Mouse (Mus musculus) hindbrain, postnatal 0 days (tissue): ENCODE results near the gene Depdc5. TPM values are rescaled to one million over a fixed set of nuclear protein-coding genes. Genes with fewer than 3 reads are reported as not detected.

ENCODE experiments used
- ATAC-seq: fragments of 200-750 bp; cut with Nextera tagmentation; 2 replicates; pipeline ENCODE4 v1.8.0; 2017; ENCODE audit warnings: mild to moderate bottlenecking, moderate TSS enrichment, moderate library complexity
- DNase-seq: peaks from one replicate; pipeline ENCODE4 v3.0.0-alpha.2; 2015; ENCODE audit warnings: low spot score
- H3K27ac ChIP-seq: fragments of 300-500 bp; sonication (generic); 2 replicates; pipeline ENCODE4 v1.5.1; 2014; ENCODE audit warnings: mild to moderate bottlenecking
- H3K27me3 ChIP-seq: fragments of 300-500 bp; sonication (generic); 2 replicates; pipeline ENCODE4 v1.6.1; 2014; ENCODE audit warnings: low read length, mixed read lengths; ENCODE audit not compliant: insufficient read depth
- H3K36me3 ChIP-seq: fragments of 300-500 bp; sonication (generic); 2 replicates; pipeline ENCODE4 v1.6.1; 2014; ENCODE audit warnings: low read length, mixed read lengths; ENCODE audit not compliant: insufficient read depth
- H3K4me1 ChIP-seq: fragments of 300-500 bp; sonication (generic); 2 replicates; pipeline ENCODE4 v1.6.1; 2014; ENCODE audit warnings: antibody characterized with exemption, low read length, mixed read lengths; ENCODE audit not compliant: insufficient read depth
- H3K4me2 ChIP-seq: fragments of 300-500 bp; sonication (generic); 2 replicates; pipeline ENCODE4 v1.6.1; 2014; ENCODE audit warnings: low read depth, mild to moderate bottlenecking, low read length, moderate library complexity, mixed read lengths
- H3K4me3 ChIP-seq: fragments of 300-500 bp; sonication (generic); 2 replicates; pipeline ENCODE4 v1.5.1; 2014; ENCODE audit warnings: low read length
- H3K9ac ChIP-seq: fragments of 300-500 bp; sonication (generic); replicated peaks from 2 replicates; pipeline ENCODE4 v1.6.1; 2014; ENCODE audit warnings: mild to moderate bottlenecking, low read length, moderate library complexity, mixed read lengths
- H3K9me3 ChIP-seq: fragments of 300-500 bp; sonication (generic); 2 replicates; pipeline ENCODE4 v1.6.1; 2016; ENCODE audit warnings: low read length, mixed read lengths
- CTCF ChIP-seq: IDR thresholded peaks from 2 replicates; pipeline ENCODE4 v1.5.1; 2016; ENCODE audit warnings: antibody characterized with exemption, control low read depth, low read depth
- WGBS: fragments of 180-500 bp; shearing (Covaris S2); extraction: QIAGEN DNeasy Blood & Tissue Kit; methylation state at CpG from one replicate; pipeline ENCODE4 v1.1.7; 2014; 5-methylcytosine and 5-hydroxymethylcytosine counted together
- polyA plus RNA-seq: library from polyadenylated mRNA; unstranded; fragments of >200 nt; fragmentation: Nextera tagmentation; extraction: Ambion mirVana; gene quantifications from 2 replicates; pipeline ENCODE4 v1.2.1, GENCODE M21; 2015
- total RNA-seq: library from RNA; depleted of rRNA; stranded (reverse); fragments of >200 nt; gene quantifications from 2 replicates; pipeline ENCODE4 v1.2.3, GENCODE M21; 2014

The Depdc5 gene
- total and polyA plus RNA-seq, 2 experiments from 2014 or later = 15.8 to 35.7 TPM

DNA sequence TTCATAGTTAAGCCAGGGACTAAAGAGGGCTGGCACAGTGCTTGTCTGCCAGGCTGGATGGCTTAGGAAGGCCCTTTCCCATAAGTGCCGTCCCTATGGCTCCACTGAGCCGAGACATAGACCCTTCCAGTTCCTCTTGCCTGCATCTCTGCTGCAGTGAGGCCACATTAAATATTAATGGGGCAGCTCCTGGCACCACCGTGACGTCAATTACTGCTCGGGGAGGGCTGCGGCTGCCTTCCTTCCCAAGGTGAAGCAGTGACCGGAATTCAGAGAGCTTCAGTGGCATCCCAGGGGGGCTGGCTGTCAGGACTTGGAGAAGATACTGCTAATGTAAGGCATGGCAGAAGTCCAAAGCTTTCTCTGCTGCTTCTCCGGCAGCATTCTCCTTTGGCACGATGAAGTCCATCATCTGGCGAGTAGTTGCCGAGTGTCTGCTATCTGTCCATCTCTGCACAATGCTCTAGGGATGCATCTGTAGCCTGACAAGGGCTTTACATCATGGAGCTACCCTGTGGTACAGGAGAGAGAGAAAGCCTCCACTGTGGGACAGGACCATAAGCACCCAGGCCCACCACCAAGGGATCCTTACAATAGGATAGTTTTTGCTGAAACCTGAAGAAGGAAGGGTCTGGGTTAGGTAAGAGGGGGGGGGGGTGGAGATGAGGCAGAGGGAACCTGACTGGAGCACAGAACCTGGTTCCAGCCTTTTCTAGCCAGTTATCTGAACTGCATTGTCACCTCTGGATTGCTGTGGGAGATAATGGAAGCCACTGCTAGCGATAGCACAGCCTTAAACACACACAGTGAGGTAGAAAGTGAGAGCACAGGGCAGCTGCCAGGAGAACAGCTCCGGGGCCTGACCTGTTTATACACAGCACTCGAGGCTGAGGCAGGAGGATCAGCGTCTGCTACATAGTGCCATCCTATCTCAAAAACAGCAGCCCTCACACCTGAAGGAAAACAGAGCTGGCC is 147.9 kb downstream of the Depdc5 start:
- DNase-seq = peak; percentile 83
- Histone ChIP-seq H3K9ac (0 out of 2 replicates have a peak overlapping the region, but pooled peaks have one; percentile 35), H3K4me2 (0 out of 2 replicates have a peak overlapping the region, but pooled peaks have one; percentile 26)

DNA sequence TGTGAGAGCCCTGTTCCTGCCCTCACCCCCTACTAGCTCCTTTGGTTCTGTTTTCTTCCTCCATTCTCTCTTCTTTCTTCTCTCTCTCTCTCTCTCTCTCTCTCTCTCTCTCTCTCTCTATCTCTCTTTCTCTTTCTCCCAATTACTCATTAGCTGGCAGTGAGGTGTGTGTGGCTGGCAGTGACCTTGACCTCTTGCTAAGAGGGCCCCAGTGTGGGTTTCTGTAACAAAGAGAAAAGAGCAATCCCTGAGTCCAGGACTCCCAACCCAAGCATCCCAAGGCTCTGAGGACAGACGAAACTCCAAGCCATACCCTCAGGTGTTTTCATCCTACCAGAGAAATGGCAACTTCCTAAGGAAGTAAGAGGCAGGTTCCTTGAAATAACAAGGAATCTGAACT is 150.6 kb downstream of the Depdc5 start:
- H3K4me2 ChIP-seq = no peak overlapping the region
- H3K4me3 ChIP-seq = no peak overlapping the region
- ATAC-seq (no peak), DNase-seq (no peak)
- no peaks in the 10 kb centered on the region for H3K27me3 ChIP-seq
- H3K27ac ChIP-seq = no peak overlapping the region
- TF ChIP-seq CTCF = no peak
- no peaks in the 10 kb centered on the region for H3K9me3 ChIP-seq
- 68% methylated on average over 1 of the region's 1 CpGs for WGBS
- no peak overlapping the region for H3K9ac ChIP-seq
- H3K36me3 ChIP-seq = no peaks in the 10 kb centered on the region
- peaks cover 19% of the 10 kb centered on the region for H3K4me1 ChIP-seq

More for the DNA sequence above, 147.9 kb downstream of the Depdc5 start:
- Histone ChIP-seq H3K27me3 (no peaks in the 10 kb centered on the region), H3K4me1 (peaks cover 18% of the 10 kb centered on the region), H3K4me3 (no peak overlapping the region), H3K9me3 (no peaks in the 10 kb centered on the region), H3K27ac (peak overlapping the region; percentile 83), H3K36me3 (no peaks in the 10 kb centered on the region)
- peak; percentile 67 for ATAC-seq
- WGBS = 17% methylated on average over 15 of the region's 15 CpGs
- no peak for TF ChIP-seq CTCF

DNA sequence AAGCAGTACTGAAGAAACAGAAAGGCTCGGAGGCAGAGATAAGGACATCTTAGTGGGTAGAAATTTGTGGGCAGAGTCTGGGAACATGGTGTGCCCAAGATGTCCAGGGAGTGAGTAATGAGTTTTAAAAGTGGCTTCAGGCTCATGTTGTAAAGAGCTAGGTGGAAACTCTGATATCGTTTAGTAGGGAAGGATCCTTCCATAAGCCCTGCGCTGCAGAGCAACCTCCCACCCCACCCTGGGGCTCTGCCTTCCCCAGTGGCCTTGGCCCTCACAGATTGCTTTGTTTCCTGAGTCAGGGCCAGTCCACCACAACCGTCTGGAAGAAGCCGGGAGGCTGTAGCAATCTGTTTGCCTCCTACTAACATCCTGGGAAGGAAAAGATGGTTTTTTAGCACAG is 152.1 kb downstream of the Depdc5 start:
- no peaks in the 10 kb centered on the region for H3K27me3 ChIP-seq
- H3K36me3 ChIP-seq = no peaks in the 10 kb centered on the region
- 71% methylated on average over 5 of the region's 5 CpGs for WGBS
- H3K4me3 ChIP-seq = no peak overlapping the region
- H3K27ac ChIP-seq = no peak overlapping the region
- no peaks in the 10 kb centered on the region for H3K9me3 ChIP-seq
- TF ChIP-seq CTCF = no peak
- no peak overlapping the region for H3K4me2 ChIP-seq
- H3K9ac ChIP-seq = no peak overlapping the region
- DNase-seq (no peak), ATAC-seq (no peak)
- H3K4me1 ChIP-seq = peaks cover 15% of the 10 kb centered on the region

DNA sequence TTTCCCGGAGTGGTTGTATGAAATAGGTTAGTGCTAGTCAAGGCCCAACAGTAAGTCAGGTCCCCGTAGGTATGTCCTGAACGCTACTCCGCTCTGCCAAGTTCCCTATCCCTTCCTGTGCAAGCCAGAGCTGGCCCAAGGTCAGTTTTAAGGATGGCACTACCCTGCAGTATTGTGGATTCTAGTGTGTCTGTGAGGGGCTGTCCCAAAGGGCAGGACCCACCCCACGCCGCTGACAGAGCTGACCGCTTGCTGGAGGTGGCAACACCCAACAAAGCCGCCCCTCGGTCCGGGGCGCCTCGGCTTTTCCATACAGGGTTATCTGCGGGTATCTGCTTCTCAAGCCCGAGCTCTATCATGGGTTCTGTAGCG is 154.7 kb downstream of the Depdc5 start:
- Histone ChIP-seq H3K36me3 (0 out of 2 replicates have a peak, but pooled peaks cover 2% of the 10 kb centered on the region), H3K4me1 (peaks cover 8% of the 10 kb centered on the region), H3K27me3 (no peaks in the 10 kb centered on the region), H3K9me3 (no peaks in the 10 kb centered on the region), H3K4me2 (peak overlapping the region; percentile 70), H3K4me3 (peak overlapping the region; percentile 82), H3K27ac (peak overlapping the region; percentile 99), H3K9ac (peak overlapping the region; percentile 91)
- ATAC-seq (peak; percentile 62), DNase-seq (no peak)
- TF ChIP-seq CTCF = no peak
- 3% methylated on average over 15 of the region's 15 CpGs for WGBS

DNA sequence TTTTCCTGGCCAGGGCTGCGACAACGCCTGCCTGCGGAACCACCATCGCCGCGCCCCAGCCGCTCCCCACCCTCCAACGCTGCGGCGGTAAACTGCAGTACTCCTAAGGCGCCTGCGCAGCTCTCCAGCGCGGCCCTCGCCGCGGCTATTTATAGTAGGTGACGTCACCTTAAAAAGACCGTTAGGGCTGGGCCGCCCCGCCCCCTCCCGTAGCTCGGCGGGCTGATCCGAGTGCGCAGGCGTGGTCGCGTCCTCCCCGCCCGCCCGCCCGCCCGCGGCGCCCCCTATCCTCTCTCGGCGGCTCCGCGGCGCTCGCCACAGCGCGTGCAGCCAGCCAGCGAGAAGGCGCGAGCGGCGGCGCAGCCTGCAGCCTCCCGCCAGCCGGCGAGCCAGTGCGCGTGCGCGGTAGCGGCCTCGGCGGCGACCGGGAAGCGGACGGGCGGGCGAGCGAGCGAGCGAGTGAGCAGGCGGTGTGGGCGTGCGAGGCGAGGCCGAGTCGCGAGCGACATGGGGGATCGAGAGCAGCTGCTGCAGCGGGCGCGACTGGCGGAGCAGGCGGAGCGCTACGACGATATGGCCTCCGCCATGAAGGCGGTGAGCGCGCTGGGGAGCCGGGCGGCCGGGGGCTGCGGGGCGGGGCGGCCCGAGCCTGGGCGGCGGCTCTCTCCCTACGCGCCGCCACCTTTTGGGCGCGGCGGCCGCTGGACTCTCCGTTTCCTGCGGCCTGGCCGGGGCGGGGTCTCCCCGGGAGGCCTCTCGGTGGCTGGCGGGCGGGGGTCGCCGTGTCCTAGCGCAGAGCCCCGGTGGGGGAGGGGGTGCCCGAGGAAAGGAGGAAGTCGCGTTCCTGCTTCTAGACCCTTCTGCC is 155.3 kb downstream of the Depdc5 start, which contains the start of gene Ywhah:
Gene Ywhah (plus strand): TSS at position 256 of the 865 bp plus-strand sequence.
- peak within 1 kb of the TSS; percentile 70 for H3K4me2 ChIP-seq
- 0 out of 2 replicates have a peak, but pooled peaks cover 2% of the 10 kb centered on the region for H3K36me3 ChIP-seq
- no peaks in the 10 kb centered on the region for H3K9me3 ChIP-seq
- H3K9ac ChIP-seq = peak within 1 kb of the TSS; percentile 91
- peak within 1 kb of the TSS; percentile 82 for H3K4me3 ChIP-seq
- H3K27ac ChIP-seq = peak within 1 kb of the TSS; percentile 99
- DNase-seq (peak; percentile 99), ATAC-seq (peak; percentile 97)
- H3K4me1 ChIP-seq = peaks cover 9% of the 10 kb centered on the region
- TF ChIP-seq CTCF = peak; percentile 49; the same call in 1 of the 2 replicates
- H3K27me3 ChIP-seq = no peaks in the 10 kb centered on the region
- under 1% methylated on average over 91 of the region's 121 CpGs for WGBS

DNA sequence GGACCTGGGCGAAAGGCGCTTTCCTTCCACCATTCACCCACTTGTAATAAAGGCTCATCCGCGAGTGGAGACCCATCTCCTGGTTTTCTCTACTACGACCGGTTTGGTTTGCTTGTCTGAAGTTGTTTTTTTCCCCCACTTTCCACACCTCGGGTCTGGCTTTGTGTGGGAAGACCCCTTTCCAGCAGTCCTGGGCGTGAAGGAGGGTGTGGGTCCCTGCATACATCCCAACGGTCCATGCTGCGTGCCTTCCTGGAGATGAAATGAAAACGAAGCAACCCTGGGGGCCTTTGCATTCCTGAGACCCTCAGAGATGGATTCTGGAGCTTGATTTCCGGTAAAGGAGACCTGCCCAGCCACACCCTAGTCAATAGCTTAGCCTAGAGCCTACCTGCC is 155.9 kb downstream of the Depdc5 start:
- ATAC-seq (no peak), DNase-seq (no peak)
- peak overlapping the region; percentile 82 for H3K4me3 ChIP-seq
- 0 out of 2 replicates have a peak, but pooled peaks cover 2% of the 10 kb centered on the region for H3K36me3 ChIP-seq
- TF ChIP-seq CTCF = no peak
- peak overlapping the region; percentile 99 for H3K27ac ChIP-seq
- peak overlapping the region; percentile 70 for H3K4me2 ChIP-seq
- no peaks in the 10 kb centered on the region for H3K27me3 ChIP-seq
- WGBS = under 1% methylated on average over 12 of the region's 12 CpGs
- H3K9ac ChIP-seq = peak overlapping the region; percentile 91
- H3K9me3 ChIP-seq = no peaks in the 10 kb centered on the region
- peaks cover 9% of the 10 kb centered on the region for H3K4me1 ChIP-seq
